ENCODE assay signal across 22 mouse cellular contexts in genomic region chr10:81583347-81583746, GRCm38 (mm10). TPM values are rescaled to one million over a fixed set of nuclear protein-coding genes. Genes with fewer than 3 reads are reported as not detected.
"Had no signal": no experiment of that assay in that cellular context is flagged by ENCODE, and none has a peak within 500 bp of the region (broad histone marks: within the 10 kb centered on the region; RNA-seq: fewer than 3 reads in every experiment).

No protein-coding gene starts in this region.

- H3K4me3 ChIP-seq: layer of hippocampus, adult 2 months; limb, embryonic 10.5 days; limb, embryonic 13.5 days; liver, embryonic 12.5 days; liver, embryonic 15.5 days; lung, embryonic 15.5 days; megakaryocyte, embryonic 14.5 days; midbrain, embryonic 10.5 days; midbrain, embryonic 13.5 days; myocyte; neural tube, embryonic 13.5 days had no signal

- H3K36me3 ChIP-seq: liver, embryonic 15.5 days had no signal

- ATAC-seq: intestine, postnatal 0 days; liver, embryonic 12.5 days; midbrain, embryonic 13.5 days; midbrain, embryonic 16.5 days had no signal

- H3K9me3 ChIP-seq: limb, embryonic 10.5 days; limb, embryonic 13.5 days; liver, embryonic 12.5 days; liver, embryonic 15.5 days; lung, embryonic 15.5 days; megakaryocyte, embryonic 14.5 days; midbrain, embryonic 10.5 days; midbrain, embryonic 13.5 days; neural tube, embryonic 13.5 days had no signal

- H3K9ac ChIP-seq: limb, embryonic 13.5 days; liver, embryonic 12.5 days; liver, embryonic 15.5 days; lung, embryonic 15.5 days; midbrain, embryonic 13.5 days; neural tube, embryonic 13.5 days had no signal

- H3K27ac ChIP-seq: layer of hippocampus, adult 2 months; limb, embryonic 13.5 days; liver, embryonic 12.5 days; liver, embryonic 15.5 days; lung, embryonic 15.5 days; midbrain, embryonic 13.5 days; neural tube, embryonic 13.5 days had no signal

- H3K27me3 ChIP-seq: lung, embryonic 15.5 days had no signal

- H3K4me2 ChIP-seq: limb, embryonic 13.5 days; liver, embryonic 12.5 days; liver, embryonic 15.5 days; lung, embryonic 15.5 days; midbrain, embryonic 13.5 days; neural tube, embryonic 13.5 days had no signal

- DNase-seq: kidney, adult 8-10 months; kidney, postnatal 10 days; layer of hippocampus, adult 9-11 months; liver; lung, adult 18-20 months; lung, postnatal 10 days; lung, postnatal 36 days; thymus, postnatal 25 days had no signal

- H3K4me1 ChIP-seq: liver, embryonic 15.5 days had no signal

RNA-seq across cellular contexts. Expression of gene Tle6, which starts 17.5 kb away (rescaled TPM):
- total RNA-seq: monocyte, adult 5-6 weeks had no signal
